Mouse (Mus musculus) forebrain, embryonic 12.5 days (tissue): ENCODE measurements around the gene Gm20503. TPM values are rescaled to one million over a fixed set of nuclear protein-coding genes. Genes with fewer than 3 reads are reported as not detected.

Experiments used
- ATAC-seq: fragments of 200-750 bp; cut with Nextera tagmentation; 2 replicates; pipeline ENCODE4 v1.8.0; 2017; ENCODE audit warnings: moderate TSS enrichment; ENCODE audit not compliant: low FRiP score
- H3K27ac ChIP-seq: fragments of 300-500 bp; sonication (generic); 2 replicates; pipeline ENCODE4 v1.5.1; 2016; ENCODE audit warnings: mild to moderate bottlenecking
- H3K27me3 ChIP-seq: fragments of 300-500 bp; sonication (generic); 2 replicates; pipeline ENCODE4 v1.6.1; 2016; ENCODE audit warnings: mild to moderate bottlenecking
- H3K36me3 ChIP-seq: fragments of 300-500 bp; sonication (generic); replicated peaks from 2 replicates; pipeline ENCODE4 v1.6.1; 2016; ENCODE audit warnings: mild to moderate bottlenecking
- H3K4me1 ChIP-seq: fragments of 300-500 bp; sonication (generic); 2 replicates; pipeline ENCODE4 v1.6.1; 2016
- H3K4me2 ChIP-seq: fragments of 300-500 bp; sonication (generic); 2 replicates; pipeline ENCODE4 v1.6.1; 2016; ENCODE audit warnings: mild to moderate bottlenecking, moderate library complexity
- H3K4me3 ChIP-seq: fragments of 300-500 bp; sonication (generic); replicated peaks from 2 replicates; pipeline ENCODE4 v1.5.1; 2016; ENCODE audit warnings: mild to moderate bottlenecking
- H3K9ac ChIP-seq: fragments of 300-500 bp; sonication (generic); 2 replicates; pipeline ENCODE4 v1.6.1; 2016; ENCODE audit warnings: mild to moderate bottlenecking
- H3K9me3 ChIP-seq: fragments of 300-500 bp; sonication (generic); 2 replicates; pipeline ENCODE4 v1.6.1; 2016
- WGBS: fragments of 180-500 bp; shearing (Covaris S2); methylation state at CpG from one replicate; pipeline ENCODE4 v1.1.7; 2016; 5-methylcytosine and 5-hydroxymethylcytosine counted together
- polyA plus RNA-seq: library from polyadenylated mRNA; unstranded; fragments of >200 nt; fragmentation: Nextera tagmentation; extraction: Ambion mirVana; gene quantifications from 2 replicates; pipeline ENCODE4 v1.2.1, GENCODE M21; 2016

The Gm20503 gene
- polyA plus RNA-seq, 1 experiment from 2014 or later, result 8.2 TPM

DNA sequence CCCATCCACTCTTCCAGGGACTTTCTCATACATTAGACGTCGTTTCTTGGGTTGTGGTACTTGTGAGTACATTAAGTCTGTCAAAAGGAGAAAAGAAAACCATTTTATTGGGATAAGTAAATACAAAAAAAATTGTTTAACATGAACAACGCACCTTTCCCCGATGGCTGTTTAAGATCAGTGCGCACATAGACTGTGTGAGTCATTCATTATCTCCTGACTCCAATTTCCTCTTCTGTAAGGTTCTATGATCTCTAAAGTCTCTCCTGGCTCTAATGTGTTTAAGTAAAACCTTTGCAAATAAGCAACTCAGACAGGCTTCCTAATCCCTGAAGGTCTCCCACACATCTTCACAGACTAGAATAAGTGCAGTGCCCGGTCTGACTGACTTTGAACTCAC is 40.9 kb downstream of the Gm20503 start:
- H3K4me2 ChIP-seq, result no peak overlapping the region
- 93% methylated on average over 6 of the region's 6 CpGs for WGBS
- no peaks in the 10 kb centered on the region for H3K9me3 ChIP-seq
- no peaks in the 10 kb centered on the region for H3K36me3 ChIP-seq
- no peak for ATAC-seq
- no peak overlapping the region for H3K4me3 ChIP-seq
- H3K27ac ChIP-seq, result no peak overlapping the region
- no peak overlapping the region for H3K9ac ChIP-seq
- H3K27me3 ChIP-seq, result no peaks in the 10 kb centered on the region
- 0 out of 2 replicates have a peak, but pooled peaks cover 6% of the 10 kb centered on the region for H3K4me1 ChIP-seq

GRCm38 (mm10) chr4:59047222-59047621 is 44.2 kb downstream of the Gm20503 start:
- no peaks in the 10 kb centered on the region for H3K27me3 ChIP-seq
- 0 out of 2 replicates have a peak, but pooled peaks cover 6% of the 10 kb centered on the region for H3K4me1 ChIP-seq
- ATAC-seq, result no peak
- no peak overlapping the region for H3K9ac ChIP-seq
- no peak overlapping the region for H3K4me2 ChIP-seq
- WGBS, result 27% methylated on average over 3 of the region's 3 CpGs
- no peaks in the 10 kb centered on the region for H3K9me3 ChIP-seq
- no peak overlapping the region for H3K4me3 ChIP-seq
- no peak overlapping the region for H3K27ac ChIP-seq
- no peaks in the 10 kb centered on the region for H3K36me3 ChIP-seq

- 89% methylated on average over 1 of the region's 1 CpGs for WGBS
- no peak for ATAC-seq
- H3K9ac ChIP-seq, result no peak overlapping the region
- H3K27ac ChIP-seq, result no peak overlapping the region
- H3K4me2 ChIP-seq, result no peak overlapping the region
- H3K36me3 ChIP-seq, result no peaks in the 10 kb centered on the region
- H3K4me3 ChIP-seq, result no peak overlapping the region
- no peaks in the 10 kb centered on the region for H3K9me3 ChIP-seq
- 0 out of 2 replicates have a peak, but pooled peaks cover 6% of the 10 kb centered on the region for H3K4me1 ChIP-seq
- H3K27me3 ChIP-seq, result no peaks in the 10 kb centered on the region
Measured at GRCm38 (mm10) chr4:59051081-59051480, 48.1 kb downstream of the Gm20503 start.

- no peaks in the 10 kb centered on the region for H3K36me3 ChIP-seq
- H3K9ac ChIP-seq, result no peak overlapping the region
- 89% methylated on average over 3 of the region's 3 CpGs for WGBS
- no peak overlapping the region for H3K4me3 ChIP-seq
- H3K27me3 ChIP-seq, result no peaks in the 10 kb centered on the region
- H3K4me1 ChIP-seq, result no peaks in the 10 kb centered on the region
- no peak for ATAC-seq
- H3K4me2 ChIP-seq, result no peak overlapping the region
- no peak overlapping the region for H3K27ac ChIP-seq
- H3K9me3 ChIP-seq, result no peaks in the 10 kb centered on the region
Measured at GRCm38 (mm10) chr4:59057929-59058328, 54.9 kb downstream of the Gm20503 start.

DNA sequence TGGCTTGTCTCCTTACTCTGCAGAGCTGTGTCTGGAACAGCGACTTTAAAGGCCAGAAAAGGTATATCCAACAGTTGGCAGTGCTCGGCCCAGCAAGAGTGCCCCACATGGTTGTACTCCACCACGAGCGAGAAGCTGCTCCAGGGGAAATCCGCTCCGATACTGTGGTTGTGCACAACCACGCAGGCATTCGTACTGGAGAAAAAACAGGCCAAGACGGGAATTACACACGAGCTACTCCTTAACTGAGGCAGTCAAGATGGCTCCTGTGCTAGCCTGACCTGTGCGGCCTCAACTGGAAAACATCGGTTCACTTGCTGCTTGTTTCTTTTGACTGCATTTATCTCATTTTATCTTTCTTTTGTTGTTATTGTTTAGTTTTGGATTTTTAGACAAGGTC is 59.5 kb downstream of the Gm20503 start:
- no peak for ATAC-seq
- H3K4me3 ChIP-seq, result no peak overlapping the region

DNA sequence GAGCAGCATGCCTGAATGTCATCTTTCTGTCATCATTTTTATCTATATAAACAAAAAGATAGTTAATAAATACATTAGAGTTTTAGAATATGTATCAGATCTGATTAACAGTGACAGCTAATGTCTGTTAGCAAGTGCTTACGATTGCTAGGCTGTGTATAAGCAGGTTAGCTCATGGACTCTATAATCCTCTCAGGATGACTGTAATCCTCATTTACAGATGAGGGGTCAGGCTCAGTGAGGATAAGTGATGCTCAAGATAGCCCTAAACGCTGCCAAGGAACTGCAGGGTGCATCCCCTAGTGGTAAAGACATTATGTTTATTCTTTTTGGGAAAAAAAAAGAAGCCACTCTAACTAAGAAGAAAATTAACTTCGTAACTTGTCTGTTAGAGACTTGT is 66.3 kb downstream of the Gm20503 start:
- Histone ChIP-seq H3K9me3 (no peaks in the 10 kb centered on the region), H3K9ac (no peak overlapping the region), H3K4me3 (no peak overlapping the region), H3K4me1 (no peaks in the 10 kb centered on the region), H3K36me3 (no peaks in the 10 kb centered on the region), H3K4me2 (no peak overlapping the region), H3K27ac (no peak overlapping the region), H3K27me3 (no peaks in the 10 kb centered on the region)
- 49% methylated on average over 3 of the region's 3 CpGs for WGBS
- ATAC-seq, result no peak

More for the DNA sequence above, 59.5 kb downstream of the Gm20503 start:
- Histone ChIP-seq H3K9me3 (no peaks in the 10 kb centered on the region), H3K27me3 (no peaks in the 10 kb centered on the region), H3K4me2 (no peak overlapping the region), H3K4me1 (no peaks in the 10 kb centered on the region), H3K36me3 (no peaks in the 10 kb centered on the region), H3K9ac (no peak overlapping the region), H3K27ac (no peak overlapping the region)
- WGBS, result 77% methylated on average over 12 of the region's 12 CpGs

DNA sequence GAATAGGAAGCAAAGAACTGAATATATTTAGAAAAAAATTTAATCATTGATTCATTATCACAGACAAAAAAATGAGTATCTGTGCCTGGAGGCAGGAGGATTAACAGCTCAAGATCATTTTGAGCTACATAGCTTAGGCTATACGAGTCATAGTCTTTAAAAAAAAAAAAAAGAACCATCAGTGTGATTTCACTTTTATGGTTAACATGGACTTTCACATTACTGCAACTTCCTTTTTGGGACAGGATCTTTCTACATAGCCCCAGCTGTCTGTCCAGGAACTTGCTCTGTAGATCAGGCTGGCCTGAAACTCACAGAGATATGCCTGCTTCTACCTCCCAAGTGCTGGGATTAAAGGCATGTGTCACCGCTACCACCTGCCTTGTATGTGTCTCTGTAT is 80.4 kb downstream of the Gm20503 start:
- H3K4me2 ChIP-seq, result no peak overlapping the region
- H3K9me3 ChIP-seq, result no peaks in the 10 kb centered on the region
- no peak overlapping the region for H3K27ac ChIP-seq
- ATAC-seq, result no peak
- 87% methylated on average over 2 of the region's 2 CpGs for WGBS
- no peak overlapping the region for H3K9ac ChIP-seq
- no peaks in the 10 kb centered on the region for H3K36me3 ChIP-seq
- no peak overlapping the region for H3K4me3 ChIP-seq
- no peaks in the 10 kb centered on the region for H3K27me3 ChIP-seq
- no peaks in the 10 kb centered on the region for H3K4me1 ChIP-seq

DNA sequence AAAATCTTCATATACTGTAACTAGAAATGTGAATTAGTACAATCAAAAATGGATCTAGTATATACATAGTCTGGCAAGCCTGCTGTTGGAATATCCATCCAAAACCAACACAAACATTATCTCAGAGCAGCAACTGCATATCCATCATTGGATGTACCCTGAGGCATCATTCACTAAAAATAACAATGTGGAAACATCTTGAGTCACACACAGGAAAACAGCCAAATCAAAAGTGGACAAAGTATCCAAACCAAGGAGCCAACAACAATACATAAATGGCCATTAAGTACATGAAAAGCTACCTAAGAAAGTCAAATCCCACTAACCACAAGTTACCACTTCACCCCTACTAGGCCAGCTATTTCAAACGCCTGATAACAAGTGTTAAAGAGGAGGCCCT is 86.4 kb downstream of the Gm20503 start:
- 59% methylated on average over 1 of the region's 1 CpGs for WGBS
- Histone ChIP-seq H3K36me3 (no peaks in the 10 kb centered on the region), H3K9ac (no peak overlapping the region), H3K9me3 (no peaks in the 10 kb centered on the region), H3K4me3 (no peak overlapping the region), H3K27ac (no peak overlapping the region), H3K4me1 (no peaks in the 10 kb centered on the region), H3K27me3 (no peaks in the 10 kb centered on the region), H3K4me2 (no peak overlapping the region)
- ATAC-seq, result no peak

Other genes starting within 250 kb of the Gm20503 start
- not detected in 2 replicates for gene Olfr267, start 215.5 kb upstream of the Gm20503 start, polyA plus RNA-seq
- 44.4 and 47.1 TPM in 2 replicates for gene Ecpas, start 90.5 kb upstream of the Gm20503 start, polyA plus RNA-seq
- 1.2 and 1.3 TPM in 2 replicates for gene Zkscan16, start 59.6 kb upstream of the Gm20503 start, polyA plus RNA-seq
- gene Ptgr1, start 16.1 kb upstream of the Gm20503 start, polyA plus RNA-seq, result 10.0 and 10.5 TPM in 2 replicates
- 5.2 and 8.5 TPM in 2 replicates for gene Dnajc25, start 8.1 kb upstream of the Gm20503 start, polyA plus RNA-seq
- 110 and 111 TPM in 2 replicates for gene Gng10, start 31.9 kb downstream of the Gm20503 start, polyA plus RNA-seq
- gene AI481877, start 135.8 kb downstream of the Gm20503 start, polyA plus RNA-seq, result not detected in 2 replicates
- 18.7 and 19.9 TPM in 2 replicates for gene Ugcg, start 186.0 kb downstream of the Gm20503 start, polyA plus RNA-seq